Mouse (Mus musculus) kidney, adult 2 months (tissue): ENCODE data around the gene Tiam1. TPM values are rescaled to one million over a fixed set of nuclear protein-coding genes. Genes with fewer than 3 reads are reported as not detected.
A peak's percentile ranks its signal among the peaks of the same experiment; 100 is the strongest.

Source experiments
- DNase-seq: peaks from one replicate; pipeline ENCODE4 v3.0.0; 2021
- H3K27ac ChIP-seq: fragments of 200-500 bp; 2 replicates; pipeline ENCODE4 v1.5.1; 2012; ENCODE audit warnings: low read depth, low read length, control low read depth, inconsistent platforms; ENCODE audit not compliant: insufficient read depth
- H3K27me3 ChIP-seq: fragments of 200-500 bp; replicated peaks from 2 replicates; pipeline ENCODE4 v1.6.1; 2012; ENCODE audit warnings: mild to moderate bottlenecking, moderate library complexity, low read length, inconsistent platforms; ENCODE audit not compliant: control insufficient read depth, insufficient read depth
- H3K36me3 ChIP-seq: fragments of 200-500 bp; 2 replicates; pipeline ENCODE4 v1.6.1; 2012; ENCODE audit warnings: mild to moderate bottlenecking, moderate library complexity, low read length, inconsistent platforms; ENCODE audit not compliant: control insufficient read depth, insufficient read depth
- H3K4me1 ChIP-seq: fragments of 200-500 bp; 2 replicates; pipeline ENCODE4 v1.6.1; 2011; ENCODE audit warnings: low read length; ENCODE audit not compliant: control insufficient read depth, insufficient read depth
- H3K4me3 ChIP-seq: fragments of 200-500 bp; 2 replicates; pipeline ENCODE4 v1.5.1; 2011; ENCODE audit warnings: mild to moderate bottlenecking, low read depth, low read length, control low read depth; ENCODE audit not compliant: insufficient read depth
- CTCF ChIP-seq: fragments of 200-500 bp; conservative IDR thresholded peaks from 2 replicates; pipeline ENCODE4 v1.5.1; 2011; ENCODE audit warnings: low read depth, mild to moderate bottlenecking, control low read depth, low read length, moderate library complexity, mixed read lengths; ENCODE audit not compliant: insufficient read depth, insufficient read length
- POLR2A ChIP-seq: fragments of 200-500 bp; IDR thresholded peaks from one replicate; pipeline ENCODE4 v1.6.1; 2011; ENCODE audit warnings: low read depth, low read length, control low read depth
- WGBS: fragments of 180-500 bp; shearing (Covaris S2); methylation state at CpG from one replicate; pipeline ENCODE4 v1.1.7; 2018; 5-methylcytosine and 5-hydroxymethylcytosine counted together
- polyA plus RNA-seq: library from polyadenylated mRNA; depleted of rRNA; stranded (reverse); fragments of >200 nt; gene quantifications from 2 replicates; pipeline ENCODE4 v1.2.3, GENCODE M21; 2012; rRNA removed

Gene Tiam1
- 2.6 and 4.0 TPM in 2 replicates for polyA plus RNA-seq

GRCm38 (mm10) chr16:90143760-90144516 lies at the start of gene Tiam1:
Tiam1 (minus strand) TSS chr16:90143769.
- Histone ChIP-seq H3K4me3 (peak within 1 kb of the TSS; percentile 70), H3K4me1 (no peaks in the 10 kb centered on the region), H3K27ac (no peak within 1 kb of the TSS), H3K27me3 (no peaks in the 10 kb centered on the region), H3K36me3 (no peaks in the 10 kb centered on the region)
- under 1% methylated on average over 64 of the region's 64 CpGs for WGBS
- peak; percentile 98 for DNase-seq
- TF ChIP-seq POLR2A = no peak
- no peak for TF ChIP-seq CTCF

GRCm38 (mm10) chr16:90191289-90191688 lies 47.7 kb upstream of the Tiam1 start:
- DNase-seq = no peak
- Histone ChIP-seq H3K4me1 (no peaks in the 10 kb centered on the region), H3K27me3 (no peaks in the 10 kb centered on the region), H3K27ac (no peak overlapping the region), H3K4me3 (no peak overlapping the region), H3K36me3 (no peaks in the 10 kb centered on the region)
- 73% methylated on average over 6 of the region's 6 CpGs for WGBS
- TF ChIP-seq POLR2A (no peak), CTCF (no peak)

GRCm38 (mm10) chr16:90187453-90187852 lies 43.9 kb upstream of the Tiam1 start:
- Histone ChIP-seq H3K27me3 (no peaks in the 10 kb centered on the region), H3K4me3 (no peak overlapping the region), H3K27ac (no peak overlapping the region), H3K4me1 (no peaks in the 10 kb centered on the region), H3K36me3 (no peaks in the 10 kb centered on the region)
- 18% methylated on average over 13 of the region's 13 CpGs for WGBS
- DNase-seq = peak; percentile 62
- TF ChIP-seq CTCF (peak; percentile 75), POLR2A (no peak)

GRCm38 (mm10) chr16:90185928-90186588 lies 42.5 kb upstream of the Tiam1 start:
- peak; percentile 81 for DNase-seq
- Histone ChIP-seq H3K27ac (no peak overlapping the region), H3K36me3 (no peaks in the 10 kb centered on the region), H3K27me3 (no peaks in the 10 kb centered on the region), H3K4me3 (no peak overlapping the region), H3K4me1 (no peaks in the 10 kb centered on the region)
- peak; percentile 92 for TF ChIP-seq CTCF
- no peak for TF ChIP-seq POLR2A
- WGBS = 49% methylated on average over 8 of the region's 8 CpGs

GRCm38 (mm10) chr16:90184135-90184534 lies 40.6 kb upstream of the Tiam1 start:
- WGBS = 78% methylated on average over 6 of the region's 6 CpGs
- Histone ChIP-seq H3K4me3 (no peak overlapping the region), H3K36me3 (no peaks in the 10 kb centered on the region), H3K4me1 (no peaks in the 10 kb centered on the region), H3K27ac (no peak overlapping the region), H3K27me3 (no peaks in the 10 kb centered on the region)
- DNase-seq = no peak
- TF ChIP-seq CTCF = no peak
- no peak for TF ChIP-seq POLR2A

- Histone ChIP-seq H3K27ac (no peak overlapping the region; the same call in 1 of the 2 replicates), H3K4me3 (no peak overlapping the region), H3K36me3 (no peaks in the 10 kb centered on the region), H3K27me3 (no peaks in the 10 kb centered on the region), H3K4me1 (no peaks in the 10 kb centered on the region)
- 62% methylated on average over 8 of the region's 8 CpGs for WGBS
- no peak for TF ChIP-seq POLR2A
- TF ChIP-seq CTCF = no peak
- peak; percentile 21 for DNase-seq
Measured at GRCm38 (mm10) chr16:90181673-90182072, 38.1 kb upstream of the Tiam1 start.

- no peak for DNase-seq
- no peaks in the 10 kb centered on the region for H3K27me3 ChIP-seq
- no peaks in the 10 kb centered on the region for H3K4me1 ChIP-seq
- WGBS = 77% methylated on average over 6 of the region's 6 CpGs
- no peak overlapping the region for H3K27ac ChIP-seq
- no peak overlapping the region for H3K4me3 ChIP-seq
- no peaks in the 10 kb centered on the region for H3K36me3 ChIP-seq
- TF ChIP-seq POLR2A = no peak
- no peak for TF ChIP-seq CTCF
Measured at GRCm38 (mm10) chr16:90180975-90181374, 37.4 kb upstream of the Tiam1 start.
